Comparison of ENCODE assay signal across 11 mouse cellular contexts in genomic region chr11:102624888-102625407, GRCm38 (mm10). TPM values are rescaled to one million over a fixed set of nuclear protein-coding genes. Genes with fewer than 3 reads are reported as not detected.
DNase-seq lines count a peak whose midpoint lies in the region; ATAC-seq lines count a peak whose summit lies in the region.
"Had no signal": no experiment of that assay in that cellular context is flagged by ENCODE, and none has a peak within 500 bp of the region (broad histone marks: within the 10 kb centered on the region; RNA-seq: fewer than 3 reads in every experiment).

No protein-coding gene starts in this region.

- no peaks in the 10 kb centered on the region for H3K27me3 ChIP-seq in heart, embryonic 16.5 days (ENCODE audit: control insufficient read depth, insufficient read depth, low read length)
- 0 out of 2 replicates have a peak, but pooled peaks cover 4% of the 10 kb centered on the region for H3K27me3 ChIP-seq in embryonic facial prominence, embryonic 10.5 days (replicated peaks; ENCODE audit: low read depth, poor library complexity, severe bottlenecking)
- H3K27me3 ChIP-seq in hindbrain, embryonic 14.5 days (ENCODE audit: control insufficient read depth, insufficient read depth, low read length), result no peaks in the 10 kb centered on the region
- no peaks in the 10 kb centered on the region for H3K27me3 ChIP-seq in neural tube, embryonic 11.5 days (ENCODE audit: control insufficient read depth, insufficient read depth, low read length)

- H3K4me1 ChIP-seq in heart, embryonic 16.5 days (ENCODE audit: control insufficient read depth, insufficient read depth, low read length), result peaks cover 19% of the 10 kb centered on the region
- peaks cover 70% of the 10 kb centered on the region for H3K4me1 ChIP-seq in embryonic facial prominence, embryonic 10.5 days
- H3K4me1 ChIP-seq in hindbrain, embryonic 14.5 days (replicated peaks; ENCODE audit: control insufficient read depth, insufficient read depth, low read length), result peaks cover 16% of the 10 kb centered on the region
- peaks cover 21% of the 10 kb centered on the region for H3K4me1 ChIP-seq in neural tube, embryonic 11.5 days (ENCODE audit: control insufficient read depth, insufficient read depth, low read length)

- peak overlapping the region; percentile 30; the same call in 1 of the 2 replicates for H3K9ac ChIP-seq in heart, embryonic 16.5 days (ENCODE audit: low read length)
- H3K9ac ChIP-seq in hindbrain, embryonic 14.5 days, result no peak overlapping the region
- peak overlapping the region; percentile 18; the same call in 1 of the 2 replicates for H3K9ac ChIP-seq in neural tube, embryonic 11.5 days (ENCODE audit: low read length)

- H3K4me3 ChIP-seq in heart, embryonic 16.5 days (ENCODE audit: low read length), result no peak overlapping the region
- H3K4me3 ChIP-seq in embryonic facial prominence, embryonic 10.5 days, result peak overlapping the region; percentile 43
- no peak overlapping the region for H3K4me3 ChIP-seq in hindbrain, embryonic 14.5 days (replicated peaks; ENCODE audit: low read length)
- no peak overlapping the region for H3K4me3 ChIP-seq in neural tube, embryonic 11.5 days (ENCODE audit: low read depth, low read length)

- 34% methylated on average over 14 of the region's 14 CpGs for WGBS in heart, embryonic 16.5 days
- WGBS in embryonic facial prominence, embryonic 10.5 days, result 25% methylated on average over 14 of the region's 14 CpGs
- 18% methylated on average over 14 of the region's 14 CpGs for WGBS in hindbrain, embryonic 14.5 days
- WGBS in neural tube, embryonic 11.5 days, result 38% methylated on average over 14 of the region's 14 CpGs

- H3K9me3 ChIP-seq in heart, embryonic 16.5 days (replicated peaks; ENCODE audit: control insufficient read depth, low read length), result no peaks in the 10 kb centered on the region
- H3K9me3 ChIP-seq in embryonic facial prominence, embryonic 10.5 days, result no peaks in the 10 kb centered on the region
- H3K9me3 ChIP-seq in hindbrain, embryonic 14.5 days (ENCODE audit: control insufficient read depth, low read length), result no peaks in the 10 kb centered on the region
- no peaks in the 10 kb centered on the region for H3K9me3 ChIP-seq in neural tube, embryonic 11.5 days (ENCODE audit: control insufficient read depth, low read length)
- H3K9me3 ChIP-seq: G1E had no signal

- H3K27ac ChIP-seq in heart, embryonic 16.5 days (ENCODE audit: low read length), result peak overlapping the region; percentile 84
- H3K27ac ChIP-seq in embryonic facial prominence, embryonic 10.5 days (replicated peaks), result peak overlapping the region; percentile 90
- H3K27ac ChIP-seq in hindbrain, embryonic 14.5 days, result peak overlapping the region; percentile 50; the same call in 1 of the 2 replicates
- peak overlapping the region; percentile 78 for H3K27ac ChIP-seq in neural tube, embryonic 11.5 days (ENCODE audit: low read depth, low read length)

- peak; percentile 59 for ATAC-seq in heart, embryonic 16.5 days (replicated peaks; ENCODE audit: extremely low read depth, insufficient read depth, low FRiP score)
- peak; percentile 71 for ATAC-seq in hindbrain, embryonic 14.5 days (ENCODE audit: low FRiP score)
- no peak for ATAC-seq in neural tube, embryonic 11.5 days (ENCODE audit: insufficient read depth, low FRiP score, low TSS enrichment)

- no peaks in the 10 kb centered on the region for H3K36me3 ChIP-seq in heart, embryonic 16.5 days (ENCODE audit: control insufficient read depth, insufficient read depth)
- no peaks in the 10 kb centered on the region for H3K36me3 ChIP-seq in embryonic facial prominence, embryonic 10.5 days (replicated peaks)
- H3K36me3 ChIP-seq in hindbrain, embryonic 14.5 days (replicated peaks; ENCODE audit: control insufficient read depth, insufficient read depth), result no peaks in the 10 kb centered on the region
- no peaks in the 10 kb centered on the region for H3K36me3 ChIP-seq in neural tube, embryonic 11.5 days (ENCODE audit: control insufficient read depth, insufficient read depth, low read length)
- H3K36me3 ChIP-seq: G1E had no signal

- intact Hi-C loops in heart, postnatal 14 days (cut with DNase I), result no loop called here

- peak overlapping the region; percentile 50; the same call in 1 of the 2 replicates for H3K4me2 ChIP-seq in heart, embryonic 16.5 days (ENCODE audit: low read depth, low read length)
- peak overlapping the region; percentile 43 for H3K4me2 ChIP-seq in hindbrain, embryonic 14.5 days (replicated peaks)
- peak overlapping the region; percentile 1; the same call in 1 of the 2 replicates for H3K4me2 ChIP-seq in neural tube, embryonic 11.5 days (ENCODE audit: low read depth)

- DNase-seq in heart, postnatal 14 days, result no peak
- peak; percentile 60 for DNase-seq in embryonic facial prominence, embryonic 10.5 days (ENCODE audit: low spot score)
- peak; percentile 38 for DNase-seq in hindbrain, embryonic 14.5 days (ENCODE audit: low spot score)
- peak; percentile 58 for DNase-seq in neural tube, embryonic 11.5 days (ENCODE audit: low spot score)
- no peak for DNase-seq in ovary, postnatal 10 days (ENCODE audit: low spot score)
- no peak for DNase-seq in gastrocnemius, adult 8-10 months (ENCODE audit: low spot score in 2 of 2)
- no peak for DNase-seq in kidney, postnatal 25 days

RNA-seq across cellular contexts. Expression of gene Fzd2, which starts 20.8 kb away (rescaled TPM):
- polyA plus RNA-seq in heart, embryonic 16.5 days (2015; fragmentation: Nextera tagmentation; extraction: Ambion mirVana), result 12.4 and 15.6 TPM in 2 replicates
- 1 to 10 TPM; 5.6 to 7.3 TPM for total RNA-seq in heart, postnatal 14 days (2021)
- 45.8 and 49.0 TPM in 2 replicates for polyA plus RNA-seq in embryonic facial prominence, embryonic 10.5 days (2016; fragmentation: Nextera tagmentation; extraction: Ambion mirVana)
- polyA plus RNA-seq in hindbrain, embryonic 14.5 days (2014; fragmentation: Nextera tagmentation; extraction: Ambion mirVana), result 8.2 and 9.2 TPM in 2 replicates
- 37.3 and 40.4 TPM in 2 replicates for polyA plus RNA-seq in neural tube, embryonic 11.5 days (2014; fragmentation: Nextera tagmentation; extraction: Ambion mirVana)
- 1 to 10 TPM in 3 of 4 experiments, under 1 TPM in 1; 0.75 to 1.3 (median 1.1) TPM for total RNA-seq in gastrocnemius, adult 8-10 months (2022)
- total RNA-seq: common myeloid progenitor, adult 5-6 weeks; G1E had no signal
- polyA plus RNA-seq: G1E had no signal

RNA-seq across cellular contexts. Expression of gene Meioc, which starts 38.6 kb away (rescaled TPM):
- 0.28 and 0.40 TPM in 2 replicates for polyA plus RNA-seq in heart, embryonic 16.5 days (2015; fragmentation: Nextera tagmentation; extraction: Ambion mirVana)
- total RNA-seq in heart, postnatal 14 days (2021), result not detected
- polyA plus RNA-seq in embryonic facial prominence, embryonic 10.5 days (2016; fragmentation: Nextera tagmentation; extraction: Ambion mirVana), result 0.39 and 0.40 TPM in 2 replicates
- polyA plus RNA-seq in hindbrain, embryonic 14.5 days (2014; fragmentation: Nextera tagmentation; extraction: Ambion mirVana), result 0.16 TPM in 1 of 2 replicates, not detected in the other
- 0.84 and 0.89 TPM in 2 replicates for polyA plus RNA-seq in neural tube, embryonic 11.5 days (2014; fragmentation: Nextera tagmentation; extraction: Ambion mirVana)
- total RNA-seq in gastrocnemius, adult 8-10 months (2022), result not detected
- total RNA-seq: common myeloid progenitor, adult 5-6 weeks had no signal
- polyA plus RNA-seq: G1E; large intestine, adult 2 months had no signal

RNA-seq across cellular contexts. Expression of gene Gm11627, which starts 45.7 kb away (rescaled TPM):
- 9.5 and 13.6 TPM in 2 replicates for polyA plus RNA-seq in heart, embryonic 16.5 days (2015; fragmentation: Nextera tagmentation; extraction: Ambion mirVana)
- total RNA-seq in heart, postnatal 14 days (2021), result 1 to 10 TPM in 1 of 2 experiments, under 1 TPM in 1; 0.69 to 1.8 TPM
- polyA plus RNA-seq in embryonic facial prominence, embryonic 10.5 days (2016; fragmentation: Nextera tagmentation; extraction: Ambion mirVana), result 5.3 and 6.2 TPM in 2 replicates
- 3.7 and 4.3 TPM in 2 replicates for polyA plus RNA-seq in hindbrain, embryonic 14.5 days (2014; fragmentation: Nextera tagmentation; extraction: Ambion mirVana)
- polyA plus RNA-seq in neural tube, embryonic 11.5 days (2014; fragmentation: Nextera tagmentation; extraction: Ambion mirVana), result 7.1 and 9.9 TPM in 2 replicates
- under 1 TPM in 1 of 4 experiments, not detected in 3; 0.80 TPM for total RNA-seq in gastrocnemius, adult 8-10 months (2022)
- total RNA-seq: common myeloid progenitor, adult 5-6 weeks; G1E had no signal
- polyA plus RNA-seq: G1E had no signal

Comparison
In these comparisons a context has a peak if more than half of its experiments do, and no peak if none do; other contexts are left out.
1. DNase-seq: peak in embryonic facial prominence, embryonic 10.5 days (single experiment), hindbrain, embryonic 14.5 days (single experiment) and neural tube, embryonic 11.5 days (single experiment); none in heart, postnatal 14 days (0 of 2), ovary, postnatal 10 days (single experiment), gastrocnemius, adult 8-10 months (0 of 2) and kidney, postnatal 25 days (0 of 2).
2. Peak in every context shown above with its lines, with median percentiles within 50 percentile points of each other: H3K27ac ChIP-seq and H3K4me2 ChIP-seq.